Mouse (Mus musculus): ENCODE results near the gene Itih2.

Itih2 gene

DNA sequence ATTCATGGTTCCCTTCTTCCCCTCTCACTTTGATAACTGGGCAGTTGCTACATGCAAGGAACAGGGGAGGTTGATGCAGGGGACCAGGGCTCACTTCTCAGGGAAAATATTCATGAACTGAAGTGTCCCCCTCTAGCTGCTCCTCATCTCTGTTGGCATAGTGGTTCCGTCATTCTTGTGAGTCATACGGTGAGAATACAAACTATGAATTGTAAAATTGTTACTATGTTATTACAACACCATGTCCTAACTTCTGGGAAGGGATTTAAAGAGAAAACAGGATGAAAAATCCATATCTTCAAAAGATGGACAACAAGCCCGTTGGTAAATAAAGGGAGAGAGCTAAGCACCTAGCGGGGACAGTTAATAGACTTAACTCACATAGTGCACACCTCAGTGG lies at the start of gene Itih2:
TSS of gene Itih2 (minus strand) at position 101 of the 400 bp plus-strand sequence.
- DNase-seq (ENCODE audit: low spot score in 2 of 2): no peak

DNA sequence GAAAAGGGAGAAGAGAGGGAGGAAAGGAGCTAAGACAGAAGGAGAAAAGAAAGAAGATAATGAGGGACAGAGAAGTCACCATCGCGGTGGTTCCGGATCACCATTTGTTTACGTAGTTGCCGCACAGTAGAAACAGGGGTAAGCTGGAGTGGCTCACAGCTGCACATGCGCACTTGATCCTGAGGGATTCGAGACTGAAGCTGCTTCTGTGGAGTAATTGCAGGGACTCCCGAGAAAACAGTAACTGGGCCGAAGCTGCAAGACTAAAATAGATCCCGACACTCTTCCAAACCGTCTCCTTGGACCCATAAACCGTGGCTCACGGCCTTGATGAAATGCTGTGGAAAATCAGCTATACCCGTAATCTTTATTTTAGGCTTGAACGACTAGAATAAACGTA lies 38.8 kb upstream of the Itih2 start:
- DNase-seq (ENCODE audit: low spot score in 2 of 2): no peak

DNA sequence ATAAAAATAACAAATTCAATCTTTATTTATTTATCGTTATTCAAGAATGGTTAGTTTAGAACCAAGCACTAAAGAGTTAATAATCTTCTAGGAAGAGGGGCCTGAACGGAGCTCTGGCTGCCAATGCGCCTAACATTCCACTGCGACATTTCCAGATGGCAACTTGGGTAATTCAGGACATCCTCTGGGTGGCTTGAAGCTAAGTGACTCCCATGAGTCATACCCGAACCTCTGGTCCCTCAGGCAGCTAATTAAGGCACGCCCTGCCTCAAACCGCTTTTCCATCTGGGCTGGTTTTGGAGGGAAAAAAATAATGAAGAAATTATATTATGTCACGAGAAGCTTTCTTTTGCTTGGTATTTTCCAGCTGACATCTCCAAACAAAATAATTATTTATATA lies 36.8 kb upstream of the Itih2 start:
- no peak for DNase-seq (ENCODE audit: low spot score in 2 of 2)

DNA sequence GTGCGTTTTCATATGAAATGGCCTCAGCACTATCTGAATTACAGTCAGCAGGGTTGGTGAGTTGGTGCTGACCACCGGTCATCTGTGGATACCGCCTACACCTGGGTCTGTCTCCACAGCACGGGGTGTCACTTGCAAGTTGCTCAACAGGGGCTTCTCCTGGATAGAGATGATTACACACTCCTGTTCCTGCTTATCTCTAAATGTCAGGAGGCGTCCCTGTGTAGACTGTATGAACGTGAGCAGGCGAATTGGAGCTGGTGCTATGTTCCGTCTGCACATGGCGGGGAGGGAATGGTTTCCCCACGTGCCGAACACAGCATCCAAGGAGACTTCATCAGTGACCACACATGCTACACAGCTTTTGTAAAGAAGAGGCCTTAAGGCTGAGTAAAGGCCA lies 36.1 kb upstream of the Itih2 start:
- no peak for DNase-seq (ENCODE audit: low spot score in 2 of 2)

DNA sequence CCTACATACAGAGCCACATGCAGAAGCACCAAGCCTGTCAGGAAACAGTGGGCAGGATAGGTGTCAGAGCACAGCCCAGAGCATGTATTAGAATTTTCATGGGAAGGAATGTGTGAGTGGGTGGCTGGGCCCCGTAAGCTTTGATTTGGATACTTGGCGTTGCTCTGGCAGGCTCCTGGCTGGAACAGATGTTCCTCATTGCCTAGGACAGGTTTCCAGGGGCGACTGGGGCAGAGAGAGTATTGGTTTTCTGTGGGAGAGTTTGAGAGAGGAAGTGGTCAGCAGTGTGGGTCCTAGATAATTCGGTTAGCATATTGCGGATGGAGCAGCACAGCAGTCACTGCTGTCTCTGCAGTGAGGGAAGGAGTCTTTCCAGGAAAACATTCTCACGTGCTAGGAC lies 35.4 kb upstream of the Itih2 start:
- no peak for DNase-seq (ENCODE audit: low spot score in 2 of 2)

DNA sequence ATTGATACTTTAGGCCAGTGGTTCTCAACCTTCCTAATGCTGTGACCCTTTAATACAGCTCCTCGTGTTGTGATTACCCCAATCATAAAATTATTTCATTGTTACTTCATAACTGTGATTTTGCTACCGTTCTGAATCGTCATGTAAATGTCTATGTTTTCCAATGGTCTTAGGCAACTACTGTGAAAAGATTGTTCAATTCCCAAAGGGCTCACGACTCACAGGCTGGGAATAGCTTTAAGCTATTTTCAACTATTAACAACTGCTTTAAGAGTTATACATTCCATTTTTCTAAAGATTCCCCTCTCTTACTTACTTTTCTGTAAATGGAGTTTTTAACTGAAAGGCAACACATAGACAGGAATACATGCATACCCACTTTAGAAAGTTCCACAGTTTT lies 30.8 kb upstream of the Itih2 start:
- no peak for DNase-seq (ENCODE audit: low spot score in 2 of 2)

DNA sequence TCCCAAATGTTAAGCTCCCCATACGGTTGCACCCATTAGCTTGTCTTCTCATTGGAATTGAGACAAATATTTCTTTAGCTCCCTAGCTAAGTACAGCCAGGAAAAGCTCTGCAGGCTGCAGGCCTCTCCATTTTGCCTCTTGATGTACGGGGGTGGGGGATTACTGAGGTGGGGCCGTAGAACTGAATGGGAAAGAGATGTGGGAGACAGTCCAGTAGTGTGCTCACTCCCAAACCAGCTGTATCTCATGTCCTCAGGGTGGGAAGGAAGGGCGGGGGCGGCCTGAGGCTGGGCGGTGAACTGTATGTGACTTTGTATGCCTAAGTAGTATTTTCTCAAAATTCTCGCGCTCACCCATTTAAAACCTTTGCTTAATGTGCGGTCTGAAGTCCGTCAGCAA lies 26.0 kb upstream of the Itih2 start:
- DNase-seq (ENCODE audit: low spot score in 2 of 2): no peak

DNA sequence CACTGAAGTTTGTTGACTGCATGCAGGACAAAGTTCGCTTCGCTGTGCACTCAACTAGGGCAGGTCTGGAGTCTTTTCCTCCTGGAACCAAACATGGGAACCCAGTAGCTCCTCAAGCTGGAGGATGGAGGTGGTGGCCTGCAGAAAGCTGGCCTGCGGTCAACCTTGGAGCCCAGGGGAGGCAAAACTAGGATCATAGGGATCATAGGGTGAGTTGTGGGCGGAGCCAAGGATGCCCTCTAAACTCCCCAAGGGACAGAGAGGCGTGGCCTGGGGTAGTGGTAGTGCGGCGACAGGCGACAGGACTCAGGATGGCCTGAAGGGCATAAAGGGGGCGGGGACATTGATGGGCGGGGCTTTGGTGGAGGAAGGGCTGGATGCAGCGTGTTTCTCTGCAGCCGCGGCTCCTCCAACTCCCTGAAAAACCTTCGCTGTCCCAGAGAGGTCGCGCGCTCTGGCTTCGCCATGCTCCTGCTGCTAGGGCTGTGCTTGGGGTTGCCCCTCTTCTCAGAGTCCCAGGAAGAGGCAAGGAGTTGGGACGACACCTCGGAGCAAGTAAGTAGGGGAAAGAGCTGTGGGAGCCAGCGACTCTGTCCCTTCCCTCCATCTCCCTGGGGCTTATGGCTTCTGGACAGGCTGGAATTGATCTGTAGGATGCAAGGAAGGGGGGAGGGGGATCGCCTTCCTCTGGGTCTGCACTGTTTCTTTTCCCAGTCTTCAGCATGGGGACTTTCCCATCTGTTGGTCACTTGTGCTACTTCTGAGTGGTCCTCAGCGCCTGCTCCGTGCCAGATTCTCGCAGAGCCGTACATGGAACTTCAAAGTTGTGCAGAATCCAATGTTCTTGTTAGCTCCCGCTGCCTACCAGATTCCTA lies 22.2 kb upstream of the Itih2 start, which contains the start of gene Itih5:
TSS of gene Itih5 (plus strand) at position 371 of the 875 bp plus-strand sequence.
- no peak for DNase-seq (ENCODE audit: low spot score in 2 of 2)

DNA sequence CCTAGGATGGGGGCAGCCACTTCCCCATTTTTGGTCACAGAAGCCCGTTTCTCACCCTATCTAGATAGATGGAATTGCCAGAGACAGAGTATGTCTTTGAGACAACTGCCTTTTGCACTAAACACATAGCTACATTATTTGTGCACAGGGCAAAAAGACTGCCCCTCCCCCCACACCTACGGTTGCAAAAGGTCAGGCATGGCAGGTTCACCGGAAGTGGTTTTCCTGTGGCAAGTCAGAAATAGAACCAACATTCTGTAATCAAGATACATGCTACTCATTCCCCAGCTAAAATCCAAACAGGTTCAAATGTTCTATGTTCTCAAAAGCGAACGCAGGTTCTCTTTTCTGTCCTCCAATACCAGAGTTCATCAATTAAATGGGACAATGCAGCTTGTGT lies 21.4 kb upstream of the Itih2 start:
- DNase-seq (ENCODE audit: low spot score in 2 of 2): no peak

DNA sequence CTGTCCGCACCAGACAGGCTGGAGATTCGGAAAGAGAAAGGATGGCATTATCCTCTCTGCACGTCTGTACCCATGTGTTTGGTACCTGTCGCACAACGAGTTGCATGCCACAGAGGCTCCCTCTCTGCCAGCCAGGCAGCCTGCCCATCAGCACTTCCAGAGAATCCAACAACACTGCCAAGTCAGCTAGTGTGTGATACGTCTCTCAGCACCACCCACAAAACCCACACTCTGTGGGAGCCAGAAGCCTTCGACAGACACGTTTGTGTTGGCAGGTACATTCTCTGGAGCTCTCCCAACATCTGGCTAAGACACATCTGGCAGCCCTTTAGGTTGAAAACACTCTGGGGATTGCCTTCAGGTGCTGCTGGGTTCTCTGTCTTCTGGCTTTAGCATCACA lies 16.0 kb upstream of the Itih2 start:
- peak in 1 of 2 experiments; percentile 15 for DNase-seq (ENCODE audit: low spot score in 2 of 2)

DNA sequence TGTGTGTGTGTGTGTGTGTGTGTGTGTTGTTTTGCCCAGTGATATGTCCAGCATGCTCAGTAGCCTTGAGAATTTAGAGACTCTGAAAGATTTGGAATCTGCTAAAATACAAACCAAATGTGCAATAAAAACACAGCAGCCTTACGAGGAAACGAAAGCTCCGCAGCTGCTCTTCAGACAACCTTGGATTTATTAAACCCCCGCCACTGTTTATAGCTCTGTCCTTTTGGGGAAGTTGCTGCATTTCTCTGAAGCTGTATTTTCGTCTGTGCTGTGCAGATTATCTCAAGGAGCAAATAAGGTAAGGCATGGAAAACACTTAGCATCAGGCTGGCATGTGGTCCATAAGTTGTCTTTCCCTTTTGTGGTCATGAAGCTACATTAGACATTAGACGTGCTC lies 14.3 kb upstream of the Itih2 start:
- DNase-seq (ENCODE audit: low spot score in 2 of 2): no peak

DNA sequence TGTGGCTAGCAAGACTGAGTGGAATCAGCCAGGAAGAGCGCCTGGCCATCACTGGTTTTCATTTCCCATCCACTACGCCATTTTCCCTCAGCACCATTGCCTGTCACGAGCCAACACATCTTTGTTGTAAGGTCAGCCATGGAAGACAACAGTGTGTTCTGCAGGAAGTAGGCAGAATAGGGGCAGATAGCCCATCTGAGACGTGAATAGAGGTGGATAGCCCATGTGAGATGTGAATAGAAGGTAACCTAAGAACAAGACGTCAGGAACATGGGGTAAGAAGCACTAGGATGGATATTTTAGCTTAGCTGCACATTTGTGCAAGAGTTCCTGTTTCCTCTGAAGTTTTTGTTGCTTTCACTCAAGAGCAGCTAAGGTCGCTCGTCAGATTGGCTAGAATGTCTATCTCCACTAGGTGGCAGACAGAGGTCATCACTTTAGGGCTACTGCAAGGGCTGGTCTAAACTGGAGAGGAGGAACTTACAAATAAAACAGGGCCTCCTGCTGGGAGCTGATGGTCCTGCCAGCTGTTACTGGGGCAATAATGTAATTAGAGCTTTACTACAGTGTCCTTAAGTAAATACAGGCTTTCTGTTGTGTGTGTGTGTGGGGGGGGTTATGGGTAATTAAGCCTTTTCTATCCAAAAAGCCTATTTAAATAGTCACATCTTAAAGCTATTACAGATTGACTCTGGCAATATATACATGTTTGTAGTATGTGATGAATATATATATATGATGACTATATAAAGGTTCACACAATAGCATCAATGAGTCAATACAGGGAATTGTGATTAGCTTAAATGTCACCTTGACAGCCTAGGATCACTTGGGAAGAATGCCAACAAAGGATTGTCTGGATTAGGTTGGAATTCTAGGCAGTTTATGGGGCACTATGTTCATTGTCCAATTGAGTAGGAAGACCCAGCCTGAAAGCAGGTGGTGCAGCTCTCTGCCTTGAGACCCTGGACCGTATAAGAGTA lies 11.6 kb upstream of the Itih2 start:
- peak; percentile 55 for DNase-seq (ENCODE audit: low spot score in 2 of 2)

DNA sequence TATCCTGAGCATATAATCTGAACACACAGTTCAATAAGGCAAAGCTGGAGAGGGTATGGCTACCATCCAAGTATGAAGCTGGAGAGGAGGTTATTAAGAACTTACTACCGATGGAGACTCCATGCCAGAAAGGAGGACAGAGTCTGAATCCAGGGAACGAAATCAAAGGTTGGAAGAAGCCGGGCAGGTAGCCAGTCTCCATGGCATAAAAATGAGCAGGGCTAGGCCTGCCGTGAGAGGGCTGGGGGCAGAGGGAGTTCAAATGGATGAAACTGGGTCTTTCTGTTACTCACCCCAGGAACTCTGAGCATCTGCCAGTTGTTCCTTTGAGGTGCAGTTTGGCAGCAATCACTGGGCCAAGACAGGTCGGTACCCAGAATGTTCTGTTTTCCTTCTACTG lies 9.3 kb upstream of the Itih2 start:
- DNase-seq (ENCODE audit: low spot score in 2 of 2): no peak

DNA sequence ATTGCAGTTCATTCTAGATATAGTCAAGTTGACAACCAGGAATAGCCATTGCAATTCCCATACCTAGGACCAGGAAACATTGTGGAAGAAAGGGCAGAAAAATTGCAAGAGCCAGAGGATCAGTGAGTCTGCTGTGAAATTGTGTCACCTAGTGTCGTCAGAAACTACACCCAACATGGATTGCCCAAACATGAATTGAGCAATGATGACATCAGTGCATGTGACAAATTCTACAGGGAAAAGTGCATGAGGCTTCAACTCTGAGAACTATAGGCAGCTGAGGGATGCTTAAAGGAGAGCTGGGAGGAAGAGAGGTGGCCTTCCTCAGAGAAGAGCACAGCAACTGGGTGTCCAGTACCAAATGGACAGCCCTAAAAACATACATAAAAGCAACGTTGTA lies 6.1 kb upstream of the Itih2 start:
- no peak for DNase-seq (ENCODE audit: low spot score in 2 of 2)

DNA sequence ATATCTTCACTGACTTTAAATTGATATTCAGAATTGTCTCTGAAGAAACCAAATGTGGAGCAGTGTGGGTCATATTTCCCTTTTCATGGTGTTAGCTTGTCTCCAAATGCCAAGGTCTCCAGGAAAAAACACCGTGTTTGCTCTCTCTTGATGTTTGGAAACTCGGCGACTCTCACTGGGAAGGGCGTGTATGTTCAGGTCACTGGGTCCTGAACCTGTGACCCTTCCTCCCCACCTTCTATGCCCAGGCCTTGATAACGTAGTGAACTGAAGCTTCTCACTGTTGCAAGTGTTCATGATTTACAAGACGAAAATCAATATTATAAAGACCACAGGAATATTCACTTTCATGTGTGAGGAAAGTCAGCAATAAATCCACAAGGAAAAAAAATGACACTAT lies 2.7 kb upstream of the Itih2 start:
- DNase-seq (ENCODE audit: low spot score in 2 of 2): no peak

DNA sequence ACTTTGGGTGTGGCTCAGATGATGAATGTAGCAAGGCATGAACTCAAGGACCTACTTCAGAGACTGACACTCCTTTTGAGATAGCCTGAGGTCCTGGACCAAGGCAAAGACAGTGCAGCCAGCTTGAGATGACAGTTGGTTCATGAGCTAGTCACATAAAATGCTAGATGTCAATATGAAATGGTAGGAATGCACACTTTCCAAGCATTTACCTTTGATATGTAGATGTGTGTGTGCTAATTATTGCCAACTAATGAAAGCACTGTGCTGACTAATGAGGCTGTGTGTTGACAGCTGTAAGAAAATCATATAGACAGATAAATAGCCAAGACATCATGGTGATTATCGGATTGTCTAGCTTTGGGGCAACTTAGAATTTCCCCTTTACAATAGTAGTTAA lies 932 bp upstream of the Itih2 start:
- no peak for DNase-seq (ENCODE audit: low spot score in 2 of 2)

DNA sequence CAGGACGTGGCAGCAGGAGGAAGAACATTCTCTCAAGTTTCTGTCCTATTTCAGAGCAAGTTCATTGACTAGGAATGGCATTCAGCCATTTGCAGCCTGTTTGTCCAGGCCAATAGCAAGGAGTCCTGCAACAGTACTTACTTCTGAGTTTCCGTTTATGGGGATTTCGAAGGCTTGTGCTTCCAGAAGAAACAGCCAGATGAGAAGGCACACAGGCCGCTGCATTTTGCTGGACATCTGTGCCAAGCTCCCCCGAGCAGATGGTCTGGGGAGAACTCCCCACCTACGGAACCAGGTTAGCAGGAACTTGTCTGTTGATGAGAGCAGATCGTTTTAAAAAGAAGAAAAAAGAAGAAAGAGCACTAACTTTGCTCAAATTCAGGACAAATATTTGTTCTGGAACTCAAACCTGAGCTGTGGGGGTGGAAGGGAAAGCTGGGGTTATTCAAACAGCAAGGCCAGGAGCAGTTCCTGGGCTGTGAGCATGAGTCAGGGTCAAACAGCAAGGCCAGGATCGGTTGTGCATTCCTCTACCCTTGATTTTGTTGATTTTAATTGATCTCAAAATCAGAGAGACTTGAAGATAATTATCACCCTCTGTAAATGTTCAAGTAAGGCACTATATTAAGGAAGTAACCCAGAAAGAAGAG lies 730 bp downstream of the Itih2 start:
- no peak for DNase-seq (ENCODE audit: low spot score in 2 of 2)

DNA sequence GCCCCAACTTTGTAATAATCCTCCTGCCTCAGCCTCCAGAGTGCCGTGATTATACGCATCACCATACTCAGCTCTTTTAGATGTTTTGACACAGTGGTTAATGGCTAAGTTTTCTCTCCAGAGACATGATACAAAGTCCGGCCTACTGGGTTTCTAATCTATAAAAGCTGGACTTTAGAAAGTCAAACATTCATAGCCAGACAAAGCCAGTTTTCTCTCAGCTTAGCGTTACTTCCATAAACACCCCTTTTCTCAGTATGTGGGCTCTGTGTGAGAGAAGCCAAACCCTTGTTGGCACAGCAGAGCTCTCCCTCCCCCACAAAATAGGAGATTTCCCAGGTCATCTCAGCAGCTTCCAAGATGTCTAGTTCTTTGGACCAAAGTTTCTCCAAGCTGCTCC lies 2.6 kb downstream of the Itih2 start:
- no peak for DNase-seq (ENCODE audit: low spot score in 2 of 2)

DNA sequence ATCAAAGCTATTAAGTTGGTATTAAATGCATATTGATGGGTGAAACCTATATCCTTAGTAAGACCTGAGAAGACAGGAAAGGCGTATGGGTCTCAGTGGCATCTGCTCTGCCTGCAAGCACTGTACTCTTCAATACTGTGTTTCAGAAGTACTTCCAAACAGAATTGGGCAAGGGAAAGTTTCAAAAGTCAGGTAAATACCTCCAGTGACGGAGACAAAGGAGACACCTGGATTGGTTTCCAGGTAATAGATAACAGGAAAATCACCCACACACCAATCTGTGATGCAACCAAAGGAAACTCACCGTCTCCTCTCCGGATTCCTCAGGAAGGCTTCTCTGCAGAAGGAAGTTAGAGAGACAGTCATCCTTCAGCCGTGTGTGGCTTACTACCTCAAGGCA lies 3.7 kb downstream of the Itih2 start:
- no peak for DNase-seq (ENCODE audit: low spot score in 2 of 2)

DNA sequence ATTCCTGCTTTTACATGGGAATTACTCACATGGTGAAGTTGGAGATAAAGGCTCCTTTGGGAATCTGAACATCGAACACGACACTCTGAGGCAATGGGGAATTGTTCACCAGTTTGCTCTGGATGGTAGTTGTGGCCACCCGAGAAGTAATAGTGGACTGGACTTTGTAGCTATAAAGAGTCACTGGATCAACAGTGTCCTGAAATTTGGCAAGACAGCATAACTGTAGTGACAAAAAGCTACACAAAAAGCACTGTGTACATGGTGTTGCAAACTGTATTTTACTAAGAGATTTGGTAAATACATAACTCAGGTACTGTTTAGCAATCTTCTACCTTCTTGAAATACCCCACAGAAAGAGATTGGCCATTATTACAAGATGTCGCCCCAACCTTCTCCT lies 5.1 kb downstream of the Itih2 start:
- no peak for DNase-seq (ENCODE audit: low spot score in 2 of 2)

DNA sequence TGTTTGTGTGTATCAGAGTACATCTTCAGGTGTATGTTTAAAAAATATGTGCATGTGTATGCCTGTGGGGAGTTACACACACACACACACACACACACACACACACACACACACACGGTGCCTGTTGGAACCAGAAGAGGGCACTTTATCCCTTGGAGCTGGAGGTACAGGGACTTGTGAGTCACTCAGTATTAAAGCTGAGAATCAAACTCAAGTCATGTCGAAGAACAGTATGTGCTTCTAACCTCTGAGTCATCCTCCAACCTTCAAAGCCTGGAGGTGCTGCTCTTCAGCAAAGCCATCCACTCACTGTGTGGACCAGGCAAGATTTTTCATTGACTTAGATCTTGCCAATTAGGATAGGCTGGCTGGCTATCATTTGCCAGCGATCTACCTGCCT lies 9.4 kb downstream of the Itih2 start:
- DNase-seq (ENCODE audit: low spot score in 2 of 2): no peak

DNA sequence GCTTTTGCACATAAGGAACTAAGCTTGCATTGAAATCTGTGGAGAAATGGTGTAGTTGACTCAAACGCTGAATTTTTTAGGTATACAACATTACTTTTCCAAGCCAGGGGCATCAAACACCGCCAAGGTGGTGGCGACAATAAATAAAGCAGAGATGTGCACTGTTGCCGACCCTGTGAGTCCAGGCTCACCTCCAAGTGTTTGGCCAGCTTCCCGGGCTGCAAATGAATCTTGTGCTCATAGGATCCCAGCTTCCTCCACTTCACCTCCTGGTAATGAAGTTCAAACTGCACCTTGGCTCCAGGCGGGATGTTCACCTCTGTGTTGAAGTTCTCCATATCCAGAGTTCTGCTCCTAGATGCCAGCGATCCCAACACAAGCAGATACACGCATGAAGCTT lies 11.9 kb downstream of the Itih2 start:
- DNase-seq (ENCODE audit: low spot score in 2 of 2): no peak

All from frontal cortex, postnatal 10 days (tissue).